Mouse (Mus musculus): ENCODE data around the gene Med29. TPM values are rescaled to one million over a fixed set of nuclear protein-coding genes. Genes with fewer than 3 reads are reported as not detected.
A peak's percentile ranks its signal among the peaks of the same experiment; 100 is the strongest.

The Med29 gene
- 47.1 and 51.1 TPM in 2 replicates for polyA plus RNA-seq (2014; fragmentation: Nextera tagmentation; extraction: Ambion mirVana)

DNA sequence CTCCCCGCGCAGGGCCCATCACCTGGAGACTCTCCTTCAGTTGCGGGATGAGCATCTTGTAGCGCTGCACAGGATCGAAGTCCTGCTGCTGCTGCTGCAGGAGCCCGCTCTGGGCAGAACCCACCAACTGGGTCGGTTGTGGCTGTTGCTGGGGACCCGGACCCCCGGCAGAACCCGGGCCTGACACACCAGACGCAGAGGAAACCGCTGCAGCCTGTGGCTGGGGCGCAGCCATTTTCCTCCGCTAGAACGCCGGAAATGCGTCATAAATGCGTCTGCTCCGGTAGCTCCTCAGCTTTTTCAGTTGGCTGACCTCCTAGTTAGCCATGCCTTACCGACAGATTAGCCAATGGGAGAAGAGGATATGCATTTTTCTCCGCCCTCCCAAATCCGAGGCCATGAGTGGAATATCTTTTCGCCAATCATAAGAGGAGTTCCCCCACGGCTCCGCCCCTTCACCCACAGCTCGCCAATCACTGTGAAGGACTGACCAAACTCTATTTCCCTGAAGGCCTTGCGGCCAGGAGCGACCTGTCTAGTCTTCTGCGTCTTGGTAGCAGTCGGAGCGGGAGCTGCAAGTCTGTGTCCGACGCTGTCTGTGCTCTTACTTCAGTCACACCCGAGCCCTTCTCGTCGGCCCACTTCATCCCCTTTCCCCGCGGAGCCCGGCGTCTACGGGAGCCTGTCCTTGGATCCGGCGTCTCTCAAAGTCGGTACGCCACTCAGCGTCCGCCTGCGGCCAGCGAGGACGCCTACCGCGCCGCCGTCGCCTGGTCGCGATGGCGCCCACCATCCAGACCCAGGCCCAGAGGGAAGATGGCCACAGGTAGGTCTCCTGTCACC is at the start of gene Med29, which contains the start of gene Paf1:
Med29 (minus strand) TSS at position 280 of the 843 bp plus-strand sequence.
Paf1 (plus strand) TSS at position 523 of the 843 bp plus-strand sequence.
- H3K4me2 ChIP-seq (replicated peaks; ENCODE audit: low read depth, low read length), result peak within 1 kb of the TSS; percentile 92
- ATAC-seq (ENCODE audit: insufficient number of reproducible peaks, insufficient read depth, low FRiP score, low read depth), result peak; percentile 99
- no peaks in the 10 kb centered on the region for H3K27me3 ChIP-seq (ENCODE audit: control insufficient read depth, insufficient read depth, low read length)
- peak within 1 kb of the TSS; percentile 85 for H3K9ac ChIP-seq (replicated peaks; ENCODE audit: low read depth, low read length)
- H3K4me1 ChIP-seq (ENCODE audit: control insufficient read depth, insufficient read depth, low read length), result peaks cover 12% of the 10 kb centered on the region
- no peaks in the 10 kb centered on the region for H3K9me3 ChIP-seq (ENCODE audit: control insufficient read depth, low read depth, low read length)
- peak within 1 kb of the TSS; percentile 92 for H3K4me3 ChIP-seq (ENCODE audit: low read depth, low read length)
- under 1% methylated on average over 58 of the region's 58 CpGs for WGBS
- H3K27ac ChIP-seq (ENCODE audit: low read length), result peak within 1 kb of the TSS; percentile 76; the same call in 1 of the 2 replicates
- peaks cover 46% of the 10 kb centered on the region for H3K36me3 ChIP-seq (ENCODE audit: control insufficient read depth, insufficient read depth, low read length)

- Histone ChIP-seq H3K9me3 (ENCODE audit: control insufficient read depth, low read depth, low read length) (no peaks in the 10 kb centered on the region), H3K27ac (ENCODE audit: low read length) (no peak overlapping the region), H3K27me3 (ENCODE audit: control insufficient read depth, insufficient read depth, low read length) (0 out of 2 replicates have a peak, but pooled peaks cover 3% of the 10 kb centered on the region), H3K4me1 (ENCODE audit: control insufficient read depth, insufficient read depth, low read length) (no peaks in the 10 kb centered on the region), H3K36me3 (ENCODE audit: control insufficient read depth, insufficient read depth, low read length) (no peaks in the 10 kb centered on the region), H3K4me3 (ENCODE audit: low read depth, low read length) (no peak overlapping the region), H3K9ac (replicated peaks; ENCODE audit: low read depth, low read length) (no peak overlapping the region), H3K4me2 (replicated peaks; ENCODE audit: low read depth, low read length) (no peak overlapping the region)
- WGBS, result 86% methylated on average over 13 of the region's 14 CpGs
- no peak for ATAC-seq (ENCODE audit: insufficient number of reproducible peaks, insufficient read depth, low FRiP score, low read depth)
Observed at GRCm38 (mm10) chr7:28441776-28442485, 49.4 kb upstream of the Med29 start.

- H3K9me3 ChIP-seq (ENCODE audit: control insufficient read depth, low read depth, low read length), result no peaks in the 10 kb centered on the region
- H3K9ac ChIP-seq (replicated peaks; ENCODE audit: low read depth, low read length), result no peak overlapping the region
- H3K36me3 ChIP-seq (ENCODE audit: control insufficient read depth, insufficient read depth, low read length), result no peaks in the 10 kb centered on the region
- 52% methylated on average over 2 of the region's 2 CpGs for WGBS
- H3K4me3 ChIP-seq (ENCODE audit: low read depth, low read length), result no peak overlapping the region
- ATAC-seq (ENCODE audit: insufficient number of reproducible peaks, insufficient read depth, low FRiP score, low read depth), result no peak
- H3K4me1 ChIP-seq (ENCODE audit: control insufficient read depth, insufficient read depth, low read length), result no peaks in the 10 kb centered on the region
- H3K27me3 ChIP-seq (ENCODE audit: control insufficient read depth, insufficient read depth, low read length), result no peaks in the 10 kb centered on the region
- H3K4me2 ChIP-seq (replicated peaks; ENCODE audit: low read depth, low read length), result no peak overlapping the region
- no peak overlapping the region for H3K27ac ChIP-seq (ENCODE audit: low read length)
Observed at GRCm38 (mm10) chr7:28440739-28441138, 48.2 kb upstream of the Med29 start.

- no peak overlapping the region for H3K9ac ChIP-seq (replicated peaks; ENCODE audit: low read depth, low read length)
- no peaks in the 10 kb centered on the region for H3K27me3 ChIP-seq (ENCODE audit: control insufficient read depth, insufficient read depth, low read length)
- H3K4me2 ChIP-seq (replicated peaks; ENCODE audit: low read depth, low read length), result no peak overlapping the region
- H3K4me1 ChIP-seq (ENCODE audit: control insufficient read depth, insufficient read depth, low read length), result peaks cover 14% of the 10 kb centered on the region
- 82% methylated on average over 2 of the region's 2 CpGs for WGBS
- no peaks in the 10 kb centered on the region for H3K9me3 ChIP-seq (ENCODE audit: control insufficient read depth, low read depth, low read length)
- no peak for ATAC-seq (ENCODE audit: insufficient number of reproducible peaks, insufficient read depth, low FRiP score, low read depth)
- H3K27ac ChIP-seq (ENCODE audit: low read length), result no peak overlapping the region
- no peaks in the 10 kb centered on the region for H3K36me3 ChIP-seq (ENCODE audit: control insufficient read depth, insufficient read depth, low read length)
- H3K4me3 ChIP-seq (ENCODE audit: low read depth, low read length), result no peak overlapping the region
Observed at GRCm38 (mm10) chr7:28438771-28439170, 46.3 kb upstream of the Med29 start.

DNA sequence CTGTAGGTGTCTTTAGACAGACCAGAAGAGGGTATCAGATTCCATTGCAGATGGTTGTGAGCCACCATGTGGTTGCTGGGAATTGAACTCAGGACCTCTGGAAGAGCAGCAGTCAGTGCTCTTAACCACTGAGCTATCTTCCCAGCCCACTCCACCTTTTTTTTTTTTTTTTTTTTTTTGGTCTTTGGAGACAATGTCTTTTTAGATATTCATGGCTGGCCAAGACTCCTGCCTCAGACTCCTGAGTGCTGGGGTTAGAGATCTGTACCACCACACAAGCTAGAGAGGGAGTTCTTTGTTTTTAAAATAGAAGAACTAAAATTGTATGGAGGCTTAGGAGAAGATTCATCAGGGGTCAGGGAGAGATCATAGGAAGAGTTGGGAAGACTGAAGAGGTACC is 45.5 kb upstream of the Med29 start:
- Histone ChIP-seq H3K36me3 (ENCODE audit: control insufficient read depth, insufficient read depth, low read length) (0 out of 2 replicates have a peak, but pooled peaks cover 4% of the 10 kb centered on the region), H3K9ac (replicated peaks; ENCODE audit: low read depth, low read length) (no peak overlapping the region), H3K4me3 (ENCODE audit: low read depth, low read length) (no peak overlapping the region), H3K9me3 (ENCODE audit: control insufficient read depth, low read depth, low read length) (no peaks in the 10 kb centered on the region), H3K4me2 (replicated peaks; ENCODE audit: low read depth, low read length) (no peak overlapping the region), H3K27ac (ENCODE audit: low read length) (no peak overlapping the region), H3K27me3 (ENCODE audit: control insufficient read depth, insufficient read depth, low read length) (no peaks in the 10 kb centered on the region), H3K4me1 (ENCODE audit: control insufficient read depth, insufficient read depth, low read length) (peaks cover 20% of the 10 kb centered on the region)
- no peak for ATAC-seq (ENCODE audit: insufficient number of reproducible peaks, insufficient read depth, low FRiP score, low read depth)

DNA sequence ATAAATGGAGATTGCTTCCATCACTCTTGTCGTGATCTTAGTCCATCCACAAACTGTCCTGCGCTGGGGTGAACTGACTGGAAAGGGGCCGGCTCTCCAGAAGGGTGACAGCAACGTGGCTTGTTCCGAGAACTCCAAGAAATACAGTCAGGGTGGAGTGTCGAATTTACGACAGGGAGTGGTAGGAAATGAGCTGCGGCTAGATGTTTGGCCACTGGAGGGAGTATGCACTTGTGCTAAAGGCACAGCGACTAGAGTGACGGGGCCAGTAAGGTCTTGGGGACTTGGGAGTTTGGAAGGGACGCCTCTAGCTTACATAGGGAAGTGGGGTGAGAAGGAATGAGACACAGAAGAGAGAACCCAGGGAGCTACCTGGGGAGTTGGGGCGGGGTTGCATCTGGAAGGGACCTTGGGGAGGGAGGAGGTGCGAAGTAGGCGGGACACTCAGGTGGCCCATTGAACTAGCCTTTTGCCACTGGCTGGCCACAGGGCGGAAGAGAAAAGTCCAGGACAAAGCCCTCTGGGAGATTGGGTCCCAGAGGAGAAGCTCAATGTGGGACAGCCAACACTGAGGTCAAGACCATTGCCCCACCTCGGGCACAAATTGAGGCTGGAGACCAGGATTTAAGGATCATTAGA is 44.5 kb upstream of the Med29 start, which contains the start of gene Gmfg:
Gmfg (plus strand) TSS at position 516 of the 639 bp plus-strand sequence.
- Histone ChIP-seq H3K27me3 (ENCODE audit: control insufficient read depth, insufficient read depth, low read length) (no peaks in the 10 kb centered on the region), H3K27ac (ENCODE audit: low read length) (peak within 1 kb of the TSS; percentile 44; the same call in 1 of the 2 replicates), H3K9me3 (ENCODE audit: control insufficient read depth, low read depth, low read length) (no peaks in the 10 kb centered on the region), H3K4me1 (ENCODE audit: control insufficient read depth, insufficient read depth, low read length) (peaks cover 22% of the 10 kb centered on the region), H3K4me3 (ENCODE audit: low read depth, low read length) (peak within 1 kb of the TSS; percentile 92), H3K9ac (replicated peaks; ENCODE audit: low read depth, low read length) (peak within 1 kb of the TSS; percentile 30; the same call in 1 of the 2 replicates), H3K4me2 (replicated peaks; ENCODE audit: low read depth, low read length) (peak within 1 kb of the TSS; percentile 68), H3K36me3 (ENCODE audit: control insufficient read depth, insufficient read depth, low read length) (0 out of 2 replicates have a peak, but pooled peaks cover 9% of the 10 kb centered on the region)
- WGBS, result 2% methylated on average over 16 of the region's 16 CpGs
- ATAC-seq (ENCODE audit: insufficient number of reproducible peaks, insufficient read depth, low FRiP score, low read depth), result peak; percentile 19; the same call in 1 of the 2 replicates

DNA sequence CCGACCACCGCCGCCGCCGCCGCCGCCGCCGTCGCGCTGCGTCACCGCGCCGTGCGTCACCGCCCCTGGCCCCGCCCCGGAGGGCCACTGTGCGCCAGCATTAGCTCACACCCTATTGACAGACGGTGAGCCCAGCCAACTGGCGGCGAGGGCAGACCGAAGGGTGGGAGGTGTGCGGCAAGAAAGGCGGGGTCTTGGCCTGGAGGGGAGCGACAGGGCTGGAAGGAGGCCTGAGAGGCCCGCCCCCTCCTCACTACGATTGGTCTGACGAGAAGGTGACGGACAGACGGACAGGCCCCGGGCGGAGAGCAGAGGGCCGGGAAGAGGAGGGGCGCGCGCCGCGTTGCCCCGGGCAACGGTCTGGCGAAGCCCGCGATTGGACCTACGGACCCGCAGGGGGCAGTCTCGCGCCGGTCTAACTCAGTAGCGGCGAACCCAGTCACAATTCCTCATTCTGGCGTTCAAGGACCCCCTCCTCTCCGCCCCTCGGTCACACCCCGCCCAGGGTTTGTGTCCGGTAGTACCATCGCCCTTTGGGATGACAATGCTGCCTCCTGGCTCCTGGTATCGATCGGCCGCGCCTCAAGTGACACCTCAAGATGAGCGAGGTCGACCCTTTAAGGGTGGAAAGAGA is 43.9 kb upstream of the Med29 start:
- WGBS, result under 1% methylated on average over 51 of the region's 64 CpGs
- Histone ChIP-seq H3K9ac (replicated peaks; ENCODE audit: low read depth, low read length) (peak overlapping the region; percentile 94), H3K27me3 (ENCODE audit: control insufficient read depth, insufficient read depth, low read length) (no peaks in the 10 kb centered on the region), H3K4me3 (ENCODE audit: low read depth, low read length) (peak overlapping the region; percentile 92), H3K4me1 (ENCODE audit: control insufficient read depth, insufficient read depth, low read length) (peaks cover 22% of the 10 kb centered on the region), H3K9me3 (ENCODE audit: control insufficient read depth, low read depth, low read length) (no peaks in the 10 kb centered on the region), H3K4me2 (replicated peaks; ENCODE audit: low read depth, low read length) (peak overlapping the region; percentile 68), H3K36me3 (ENCODE audit: control insufficient read depth, insufficient read depth, low read length) (peaks cover 11% of the 10 kb centered on the region; the same call in 1 of the 2 replicates), H3K27ac (ENCODE audit: low read length) (peak overlapping the region; percentile 44; the same call in 1 of the 2 replicates)
- ATAC-seq (ENCODE audit: insufficient number of reproducible peaks, insufficient read depth, low FRiP score, low read depth), result peak; percentile 99
